Mouse (Mus musculus) stomach, postnatal 0 days (tissue): Measurements from ENCODE around the gene Magi2. TPM values are rescaled to one million over a fixed set of nuclear protein-coding genes. Genes with fewer than 3 reads are reported as not detected.

ENCODE experiments used
- ATAC-seq: fragments of 200-750 bp; cut with Nextera tagmentation; 2 replicates; pipeline ENCODE4 v1.8.0; 2017; ENCODE audit not compliant: low FRiP score, low TSS enrichment
- DNase-seq: peaks from one replicate; pipeline ENCODE4 v3.0.0-alpha.2; 2016; ENCODE audit warnings: low spot score
- H3K27ac ChIP-seq: fragments of 300-500 bp; sonication (generic); replicated peaks from 2 replicates; pipeline ENCODE4 v1.5.1; 2014; ENCODE audit warnings: mild to moderate bottlenecking, control low read depth
- H3K27me3 ChIP-seq: fragments of 300-500 bp; sonication (generic); 2 replicates; pipeline ENCODE4 v1.6.1; 2014; ENCODE audit warnings: low read length; ENCODE audit not compliant: control insufficient read depth, insufficient read depth
- H3K36me3 ChIP-seq: fragments of 300-500 bp; sonication (generic); 2 replicates; pipeline ENCODE4 v1.6.1; 2014; ENCODE audit warnings: low read length, mixed read lengths; ENCODE audit not compliant: control insufficient read depth, insufficient read depth
- H3K4me1 ChIP-seq: fragments of 300-500 bp; sonication (generic); replicated peaks from 2 replicates; pipeline ENCODE4 v1.6.1; 2014; ENCODE audit warnings: antibody characterized with exemption; ENCODE audit not compliant: control insufficient read depth, insufficient read depth
- H3K4me2 ChIP-seq: fragments of 300-500 bp; sonication (generic); replicated peaks from 2 replicates; pipeline ENCODE4 v1.6.1; 2014; ENCODE audit warnings: low read depth, mild to moderate bottlenecking, control low read depth, moderate library complexity
- H3K4me3 ChIP-seq: fragments of 300-500 bp; sonication (generic); 2 replicates; pipeline ENCODE4 v1.5.1; 2014; ENCODE audit warnings: low read depth, low read length, control low read depth
- H3K9ac ChIP-seq: fragments of 300-500 bp; sonication (generic); 2 replicates; pipeline ENCODE4 v1.6.1; 2014; ENCODE audit warnings: mild to moderate bottlenecking, low read length, control low read depth, mixed read lengths
- H3K9me3 ChIP-seq: fragments of 300-500 bp; sonication (generic); 2 replicates; pipeline ENCODE4 v1.6.1; 2016; ENCODE audit warnings: low read length; ENCODE audit not compliant: control insufficient read depth
- CTCF ChIP-seq: IDR thresholded peaks from 2 replicates; pipeline ENCODE4 v1.5.1; 2016; ENCODE audit warnings: antibody characterized with exemption, low read depth, mild to moderate bottlenecking, moderate library complexity
- EP300 ChIP-seq: optimal IDR thresholded peaks from 2 replicates; pipeline ENCODE3; 2016; ENCODE audit warnings: antibody characterized with exemption
- WGBS: fragments of 180-500 bp; shearing (Covaris S2); extraction: QIAGEN DNeasy Blood & Tissue Kit; methylation state at CpG from one replicate; pipeline ENCODE4 v1.1.7; 2014; 5-methylcytosine and 5-hydroxymethylcytosine counted together
- polyA plus RNA-seq: library from polyadenylated mRNA; unstranded; fragments of >200 nt; fragmentation: Nextera tagmentation; extraction: Ambion mirVana; gene quantifications from 2 replicates; pipeline ENCODE4 v1.2.1, GENCODE M21; 2015

The Magi2 gene
- polyA plus RNA-seq, 1 experiment from 2014 or later: 1.9 TPM

- Histone ChIP-seq H3K4me1 (no peaks in the 10 kb centered on the region), H3K27me3 (no peaks in the 10 kb centered on the region), H3K4me3 (no peak overlapping the region), H3K9me3 (no peaks in the 10 kb centered on the region), H3K4me2 (no peak overlapping the region), H3K36me3 (no peaks in the 10 kb centered on the region), H3K9ac (no peak overlapping the region), H3K27ac (no peak overlapping the region)
- ATAC-seq (no peak), DNase-seq (no peak)
- 88% methylated on average over 1 of the region's 1 CpGs for WGBS
- TF ChIP-seq EP300: no peak
- TF ChIP-seq CTCF: no peak
Observed at GRCm38 (mm10) chr5:20082368-20082767, 855.5 kb downstream of the Magi2 start.

- H3K4me2 ChIP-seq: no peak overlapping the region
- TF ChIP-seq EP300: no peak
- no peak for TF ChIP-seq CTCF
- no peak overlapping the region for H3K9ac ChIP-seq
- DNase-seq: no peak
- no peaks in the 10 kb centered on the region for H3K4me1 ChIP-seq
- no peaks in the 10 kb centered on the region for H3K9me3 ChIP-seq
- no peak overlapping the region for H3K4me3 ChIP-seq
- 62% methylated on average over 6 of the region's 6 CpGs for WGBS
- ATAC-seq: no peak
- no peak overlapping the region for H3K27ac ChIP-seq
- H3K36me3 ChIP-seq: no peaks in the 10 kb centered on the region
- no peaks in the 10 kb centered on the region for H3K27me3 ChIP-seq
Observed at GRCm38 (mm10) chr5:20087083-20087482, 860.2 kb downstream of the Magi2 start.

- Histone ChIP-seq H3K9me3 (no peaks in the 10 kb centered on the region), H3K9ac (no peak overlapping the region), H3K4me2 (no peak overlapping the region), H3K4me3 (no peak overlapping the region), H3K27me3 (no peaks in the 10 kb centered on the region), H3K27ac (no peak overlapping the region), H3K4me1 (no peaks in the 10 kb centered on the region), H3K36me3 (no peaks in the 10 kb centered on the region)
- DNase-seq (no peak), ATAC-seq (no peak)
- TF ChIP-seq CTCF: no peak
- no peak for TF ChIP-seq EP300
Observed at GRCm38 (mm10) chr5:20103869-20104268, 877.0 kb downstream of the Magi2 start.

GRCm38 (mm10) chr5:20104496-20104895 is 877.7 kb downstream of the Magi2 start:
- Histone ChIP-seq H3K27me3 (no peaks in the 10 kb centered on the region), H3K27ac (no peak overlapping the region), H3K9me3 (no peaks in the 10 kb centered on the region), H3K4me3 (no peak overlapping the region), H3K4me2 (no peak overlapping the region), H3K9ac (no peak overlapping the region), H3K4me1 (no peaks in the 10 kb centered on the region), H3K36me3 (no peaks in the 10 kb centered on the region)
- 39% methylated on average over 3 of the region's 3 CpGs for WGBS
- ATAC-seq: no peak
- no peak for DNase-seq
- TF ChIP-seq EP300 (no peak), CTCF (no peak)

GRCm38 (mm10) chr5:20109496-20109895 is 882.7 kb downstream of the Magi2 start:
- no peak overlapping the region for H3K4me2 ChIP-seq
- H3K9ac ChIP-seq: no peak overlapping the region
- H3K4me1 ChIP-seq: no peaks in the 10 kb centered on the region
- H3K9me3 ChIP-seq: no peaks in the 10 kb centered on the region
- TF ChIP-seq CTCF (no peak), EP300 (no peak)
- no peak overlapping the region for H3K4me3 ChIP-seq
- 74% methylated on average over 3 of the region's 3 CpGs for WGBS
- DNase-seq (no peak), ATAC-seq (no peak)
- H3K36me3 ChIP-seq: no peaks in the 10 kb centered on the region
- H3K27ac ChIP-seq: no peak overlapping the region
- no peaks in the 10 kb centered on the region for H3K27me3 ChIP-seq

GRCm38 (mm10) chr5:20117156-20117555 is 890.3 kb downstream of the Magi2 start:
- H3K4me2 ChIP-seq: no peak overlapping the region
- H3K9ac ChIP-seq: no peak overlapping the region
- H3K9me3 ChIP-seq: no peaks in the 10 kb centered on the region
- H3K36me3 ChIP-seq: no peaks in the 10 kb centered on the region
- ATAC-seq (no peak), DNase-seq (no peak)
- no peak overlapping the region for H3K4me3 ChIP-seq
- WGBS: 79% methylated on average over 3 of the region's 3 CpGs
- TF ChIP-seq EP300: no peak
- no peak for TF ChIP-seq CTCF
- H3K4me1 ChIP-seq: no peaks in the 10 kb centered on the region
- H3K27me3 ChIP-seq: no peaks in the 10 kb centered on the region
- H3K27ac ChIP-seq: no peak overlapping the region

GRCm38 (mm10) chr5:20140235-20140634 is 913.4 kb downstream of the Magi2 start:
- H3K27me3 ChIP-seq: no peaks in the 10 kb centered on the region
- H3K36me3 ChIP-seq: no peaks in the 10 kb centered on the region
- WGBS: 49% methylated on average over 2 of the region's 2 CpGs
- no peak overlapping the region for H3K27ac ChIP-seq
- ATAC-seq (no peak), DNase-seq (no peak)
- no peak overlapping the region for H3K4me3 ChIP-seq
- H3K9ac ChIP-seq: no peak overlapping the region
- H3K4me2 ChIP-seq: no peak overlapping the region
- H3K9me3 ChIP-seq: no peaks in the 10 kb centered on the region
- H3K4me1 ChIP-seq: no peaks in the 10 kb centered on the region
- no peak for TF ChIP-seq EP300
- no peak for TF ChIP-seq CTCF
